Mouse (Mus musculus) megakaryocyte progenitor cell, adult 5-6 weeks (primary cell): ENCODE measurements around the gene F11. TPM values are rescaled to one million over a fixed set of nuclear protein-coding genes. Genes with fewer than 3 reads are reported as not detected.
A peak's percentile ranks its signal among the peaks of the same experiment; 100 is the strongest.

ENCODE experiments used
- ATAC-seq: replicated peaks from 2 replicates; pipeline ENCODE4 v1.8.0; 2016; ENCODE audit warnings: mild to moderate bottlenecking, moderate TSS enrichment, inconsistent platforms; ENCODE audit not compliant: poor library complexity
- total RNA-seq, 2 experiments: library from RNA; stranded (forward) in 1 of 2; stranded (reverse) in 1 of 2; fragments of 157-497, 149-512 nt in 1 of 2; fragments of 200-1000 nt in 1 of 2; gene quantifications; 2 replicates each; pipeline versions ENCODE4 v1.2.3 to v1.2.4; 2015 to 2017

Gene F11
- total RNA-seq, 2 experiments from 2014 or later, result not detected

GRCm38 (mm10) chr8:45253111-45253510 lies 8.7 kb downstream of the F11 start:
- no peak for ATAC-seq

- no peak for ATAC-seq
Observed at GRCm38 (mm10) chr8:45246307-45246706, 15.5 kb downstream of the F11 start.

- ATAC-seq, result no peak
Observed at GRCm38 (mm10) chr8:45239363-45239762, 22.5 kb downstream of the F11 start.

- ATAC-seq, result peak; percentile 52; the same call in 1 of the 2 replicates
Observed at GRCm38 (mm10) chr8:45238282-45238681, 23.5 kb downstream of the F11 start.

- ATAC-seq, result peak; percentile 61; the same call in 1 of the 2 replicates
Observed at GRCm38 (mm10) chr8:45236164-45236912, 25.5 kb downstream of the F11 start.

GRCm38 (mm10) chr8:45235228-45235627 lies 26.6 kb downstream of the F11 start:
- ATAC-seq, result no peak

GRCm38 (mm10) chr8:45233256-45233655 lies 28.6 kb downstream of the F11 start:
- ATAC-seq, result no peak

GRCm38 (mm10) chr8:45202476-45202875 lies 59.4 kb downstream of the F11 start:
- ATAC-seq, result no peak

- no peak for ATAC-seq
Observed at GRCm38 (mm10) chr8:45201605-45202004, 60.2 kb downstream of the F11 start.

- no peak for ATAC-seq
Observed at GRCm38 (mm10) chr8:45197294-45197693, 64.5 kb downstream of the F11 start.

GRCm38 (mm10) chr8:45195954-45196526 lies 65.8 kb downstream of the F11 start:
- no peak for ATAC-seq

Other genes starting within 250 kb of the F11 start
- not detected in 2 replicates for gene Mtnr1a, start 192.9 kb downstream of the F11 start, total RNA-seq (2015)
- gene Mtnr1a, start 192.9 kb downstream of the F11 start, total RNA-seq (2017), result not detected in 2 replicates
- gene Klkb1, start 32.8 kb upstream of the F11 start, total RNA-seq (2015), result not detected in 2 replicates
- gene Klkb1, start 32.8 kb upstream of the F11 start, total RNA-seq (2017), result not detected in 2 replicates
- not detected in 2 replicates for gene Gm45753, start 46.4 kb upstream of the F11 start, total RNA-seq (2015)
- gene Gm45753, start 46.4 kb upstream of the F11 start, total RNA-seq (2017), result not detected in 2 replicates
- 10.9 and 13.2 TPM in 2 replicates for gene Cyp4v3, start 71.2 kb upstream of the F11 start, total RNA-seq (2015)
- 10.9 and 11.6 TPM in 2 replicates for gene Cyp4v3, start 71.2 kb upstream of the F11 start, total RNA-seq (2017)
- gene Fam149a, start 120.3 kb upstream of the F11 start, total RNA-seq (2015), result 0.17 and 0.32 TPM in 2 replicates
- 0.04 and 0.07 TPM in 2 replicates for gene Fam149a, start 120.3 kb upstream of the F11 start, total RNA-seq (2017)
- gene Tlr3, start 149.0 kb upstream of the F11 start, total RNA-seq (2015), result 1.2 and 1.9 TPM in 2 replicates
- 0.24 and 1.6 TPM in 2 replicates for gene Tlr3, start 149.0 kb upstream of the F11 start, total RNA-seq (2017)
- gene Sorbs2, start 245.8 kb upstream of the F11 start, total RNA-seq (2015), result 0.32 TPM in 1 of 2 replicates, not detected in the other
- gene Sorbs2, start 245.8 kb upstream of the F11 start, total RNA-seq (2017), result not detected in 2 replicates